Mouse (Mus musculus): ENCODE data around the gene Arid1b. TPM values are rescaled to one million over a fixed set of nuclear protein-coding genes. Genes with fewer than 3 reads are reported as not detected.

Gene Arid1b
- total and polyA plus RNA-seq, 3 experiments = 6.1 to 12.4 (median 9.7) TPM

- Histone ChIP-seq H3K4me2 (ENCODE audit: insufficient read depth, low read depth, poor library complexity, severe bottlenecking) (no peak overlapping the region), H3K4me3 (replicated peaks in 1 of 3; ENCODE audit: low read depth in 2 of 3, low read length in 2 of 3, poor library complexity in 1 of 3) (no peak overlapping the region), H3K36me3 (replicated peaks in 1 of 2; ENCODE audit: control insufficient read depth in 1 of 2, insufficient read depth in 1 of 2, low read length in 1 of 2) (peaks cover 0 to 20% of the 10 kb centered on the region in 2 experiments), H3K9ac (ENCODE audit: insufficient read depth, low read depth) (no peak overlapping the region), H3K9me3 (replicated peaks; ENCODE audit: low read length) (peaks cover 2% of the 10 kb centered on the region), H3K4me1 (ENCODE audit: control insufficient read depth in 1 of 2, insufficient read depth in 2 of 2) (peaks cover 4 to 34% of the 10 kb centered on the region in 2 experiments), H3K79me2 (replicated peaks; ENCODE audit: control insufficient read depth, extremely low read depth, insufficient read depth, poor library complexity, severe bottlenecking) (no peaks in the 10 kb centered on the region; the same call in 1 of the 2 replicates), H3K27ac (ENCODE audit: insufficient read depth, low read depth) (no peak overlapping the region), H3K27me3 (replicated peaks) (no peaks in the 10 kb centered on the region)
- in situ Hi-C loops (cut with MboI; ENCODE audit: low pct_ligation_motif_present, low pct_unique_long_range_greater_than_20kb, low sequenced_read_pairs) = no loop called here
- dilution Hi-C loops (cut with MboI; ENCODE audit: extremely low pct_ligation_motif_present, extremely low pct_unique_long_range_greater_than_20kb, low sequenced_read_pairs) = no loop called here
- TF ChIP-seq NELFE (IDR thresholded peaks at IDR 0.05; ENCODE audit: low read depth, low read length) = no peak
- TF ChIP-seq EP300 (IDR thresholded peaks at IDR 0.05; ENCODE audit: low read length) = peak; percentile 52
- TF ChIP-seq IRF4 (IDR thresholded peaks at IDR 0.05; ENCODE audit: low read depth, low read length) = peak; percentile 53; the same call in 1 of the 2 replicates
- DNase-seq (ENCODE audit: extremely low read depth) = no peak
Measured at GRCm38 (mm10) chr17:5025400-5025799, 31.3 kb downstream of the Arid1b start.

DNA sequence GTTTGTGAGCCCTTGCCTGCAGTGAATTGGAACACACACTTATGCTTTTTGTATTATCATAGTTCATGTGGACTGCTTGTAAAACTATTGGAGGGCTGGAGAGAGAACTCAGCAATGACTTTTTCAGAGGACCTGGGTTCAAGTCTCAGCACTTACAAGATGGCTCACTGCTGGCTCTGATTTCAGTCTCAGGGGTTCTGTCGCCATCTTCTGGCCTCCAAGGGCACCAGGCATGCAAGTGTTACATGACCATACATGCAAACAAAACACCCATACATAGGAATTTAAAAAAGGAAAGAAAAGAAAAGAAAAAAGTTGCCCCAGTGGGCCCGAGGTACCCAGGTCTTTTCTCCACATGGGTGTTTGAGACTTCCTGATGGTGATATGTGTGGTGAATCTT lies 32.4 kb downstream of the Arid1b start:
- in situ Hi-C loops (cut with MboI; ENCODE audit: low pct_ligation_motif_present, low pct_unique_long_range_greater_than_20kb, low sequenced_read_pairs) (no loop called here), dilution Hi-C loops (cut with MboI; ENCODE audit: extremely low pct_ligation_motif_present, extremely low pct_unique_long_range_greater_than_20kb, low sequenced_read_pairs) (no loop called here)
- H3K4me1 ChIP-seq (ENCODE audit: control insufficient read depth in 1 of 2, insufficient read depth in 2 of 2) = peaks cover 4 to 29% of the 10 kb centered on the region in 2 experiments
- TF ChIP-seq CHD1 (IDR thresholded peaks at IDR 0.05; ENCODE audit: low read depth, low read length) = no peak
- peak; percentile 34 for TF ChIP-seq SMC3 (IDR thresholded peaks at IDR 0.05; ENCODE audit: low read depth, low read length)
- peak in 1 of 2 experiments; percentile 53; a peak in 2 of 4 replicates for TF ChIP-seq CTCF (conservative IDR thresholded peaks at IDR 0.05 in 1 of 2, IDR thresholded peaks at IDR 0.05 in 1 of 2; ENCODE audit: low read depth in 2 of 2, low read length in 2 of 2)
- TF ChIP-seq RAD21 (IDR thresholded peaks at IDR 0.05; ENCODE audit: low read depth, low read length) = peak; percentile 62
- TF ChIP-seq USF1 (IDR thresholded peaks at IDR 0.05; ENCODE audit: low read depth, low read length) = no peak
- H3K9ac ChIP-seq (ENCODE audit: insufficient read depth, low read depth) = no peak overlapping the region
- no peak overlapping the region for H3K27ac ChIP-seq (ENCODE audit: insufficient read depth, low read depth)
- DNase-seq (ENCODE audit: extremely low read depth) = peak; percentile 17
- peaks cover 0 to 18% of the 10 kb centered on the region in 2 experiments for H3K36me3 ChIP-seq (replicated peaks in 1 of 2; ENCODE audit: control insufficient read depth in 1 of 2, insufficient read depth in 1 of 2, low read length in 1 of 2)
- no peaks in the 10 kb centered on the region for H3K27me3 ChIP-seq (replicated peaks)
- no peaks in the 10 kb centered on the region; the same call in 1 of the 2 replicates for H3K79me2 ChIP-seq (replicated peaks; ENCODE audit: control insufficient read depth, extremely low read depth, insufficient read depth, poor library complexity, severe bottlenecking)
- H3K4me2 ChIP-seq (ENCODE audit: insufficient read depth, low read depth, poor library complexity, severe bottlenecking) = no peak overlapping the region
- H3K4me3 ChIP-seq (replicated peaks in 1 of 3; ENCODE audit: low read depth in 2 of 3, low read length in 2 of 3, poor library complexity in 1 of 3) = no peak overlapping the region
- H3K9me3 ChIP-seq (replicated peaks; ENCODE audit: low read length) = peaks cover 2% of the 10 kb centered on the region

- in situ Hi-C loops (cut with MboI; ENCODE audit: low pct_ligation_motif_present, low pct_unique_long_range_greater_than_20kb, low sequenced_read_pairs) (no loop called here), dilution Hi-C loops (cut with MboI; ENCODE audit: extremely low pct_ligation_motif_present, extremely low pct_unique_long_range_greater_than_20kb, low sequenced_read_pairs) (no loop called here)
- H3K27ac ChIP-seq (ENCODE audit: insufficient read depth, low read depth) = no peak overlapping the region
- no peak for DNase-seq (ENCODE audit: extremely low read depth)
- TF ChIP-seq USF2 (conservative IDR thresholded peaks at IDR 0.05; ENCODE audit: low read depth, low read length) = no peak
- TF ChIP-seq MYC (IDR thresholded peaks at IDR 0.05; ENCODE audit: low read depth, low read length) = no peak
- no peak for TF ChIP-seq IRF4 (IDR thresholded peaks at IDR 0.05; ENCODE audit: low read depth, low read length)
- TF ChIP-seq ETS1 (conservative IDR thresholded peaks at IDR 0.05; ENCODE audit: low read depth, low read length) = no peak
- TF ChIP-seq JUND (conservative IDR thresholded peaks at IDR 0.05; ENCODE audit: low read depth, low read length) = no peak
- TF ChIP-seq SIN3A (IDR thresholded peaks at IDR 0.05; ENCODE audit: low read length) = no peak
- no peak for TF ChIP-seq TCF12 (IDR thresholded peaks at IDR 0.05; ENCODE audit: low read depth, low read length)
- H3K36me3 ChIP-seq (replicated peaks in 1 of 2; ENCODE audit: control insufficient read depth in 1 of 2, insufficient read depth in 1 of 2, low read length in 1 of 2) = peaks cover 0 to 23% of the 10 kb centered on the region in 2 experiments
- no peak overlapping the region for H3K4me2 ChIP-seq (ENCODE audit: insufficient read depth, low read depth, poor library complexity, severe bottlenecking)
- H3K9me3 ChIP-seq (replicated peaks; ENCODE audit: low read length) = peaks cover 2% of the 10 kb centered on the region
- no peaks in the 10 kb centered on the region for H3K27me3 ChIP-seq (replicated peaks)
- no peak overlapping the region for H3K9ac ChIP-seq (ENCODE audit: insufficient read depth, low read depth)
- H3K4me3 ChIP-seq (replicated peaks in 1 of 3; ENCODE audit: low read depth in 2 of 3, low read length in 2 of 3, poor library complexity in 1 of 3) = no peak overlapping the region
- peaks cover 4 to 33% of the 10 kb centered on the region in 2 experiments for H3K4me1 ChIP-seq (ENCODE audit: control insufficient read depth in 1 of 2, insufficient read depth in 2 of 2)
- H3K79me2 ChIP-seq (replicated peaks; ENCODE audit: control insufficient read depth, extremely low read depth, insufficient read depth, poor library complexity, severe bottlenecking) = no peaks in the 10 kb centered on the region; the same call in 1 of the 2 replicates
Measured at GRCm38 (mm10) chr17:5029148-5029547, 35.0 kb downstream of the Arid1b start.

Data from CH12.LX (cell line).